Mouse (Mus musculus) heart, adult 10 weeks (tissue): ENCODE results near the gene Abhd17b. TPM values are rescaled to one million over a fixed set of nuclear protein-coding genes. Genes with fewer than 3 reads are reported as not detected.

Source experiments
- polyA plus RNA-seq: library from polyadenylated mRNA; stranded (reverse); fragments of 350-450 nt; fragmentation: Illumina TruSeq; extraction: RNeasy Lipid Tissue Mini Kit (QIAGEN cat#74804); gene quantifications from one replicate; pipeline ENCODE4 v1.2.3, GENCODE M21; 2014; ENCODE audit warnings: low read depth, low replicate concordance

The Abhd17b gene
- polyA plus RNA-seq: 10.6 TPM

GRCm38 (mm10) chr19:21653172-21653981 lies at the start of gene Abhd17b:
Gene Abhd17b (plus strand): TSS chr19:21653185.

DNA sequence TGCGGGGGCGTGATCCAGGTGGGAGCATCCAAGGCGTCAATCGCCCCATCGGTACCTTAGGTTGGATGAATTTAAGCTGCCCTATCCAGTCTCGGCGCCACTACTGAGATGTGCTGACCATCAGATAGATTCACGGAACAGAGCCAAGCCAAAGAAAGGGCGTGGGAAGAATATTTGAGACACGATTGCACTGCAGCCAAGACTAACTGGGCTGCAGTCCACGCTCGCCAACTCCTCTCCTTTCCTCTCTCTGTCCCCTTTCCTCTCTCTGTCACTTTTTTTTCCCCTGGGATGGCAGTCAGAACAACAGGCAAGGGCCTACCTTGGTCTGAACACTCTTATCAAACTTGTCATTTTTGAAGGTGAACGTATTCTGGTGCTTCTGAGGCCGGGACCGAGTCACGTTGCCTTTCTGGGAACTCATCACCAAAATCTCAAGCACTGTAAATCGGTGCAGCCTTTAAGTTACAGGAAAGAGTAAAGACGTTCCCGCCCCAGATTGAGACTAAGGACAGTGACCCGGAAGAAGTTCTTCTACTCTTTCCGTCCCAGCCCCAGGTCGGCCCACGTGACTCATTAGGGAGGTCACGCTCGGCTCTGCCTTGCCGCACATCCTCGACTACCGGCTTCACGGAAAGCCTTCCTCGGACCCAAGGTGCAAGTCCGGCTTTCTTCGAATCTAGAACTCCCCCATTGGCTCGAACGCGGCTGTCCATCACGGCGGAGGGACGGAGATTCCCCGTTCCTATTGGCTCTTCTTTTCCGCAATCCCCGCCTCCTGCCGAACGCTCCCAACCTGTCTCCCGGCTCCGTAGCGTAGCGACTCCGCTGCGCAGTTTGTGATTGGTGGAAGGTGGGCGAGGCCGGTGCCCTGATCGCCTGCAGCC lies 457 bp upstream of the Abhd17b start, which contains the start of gene 1110059E24Rik:
TSS of gene 1110059E24Rik (minus strand) at position 692 of the 887 bp plus-strand sequence.

Other genes with a start within 250 kb of the Abhd17b start
- 7.6 TPM for gene Gda, start 179.7 kb upstream of the Abhd17b start, polyA plus RNA-seq
- 19.0 TPM for gene 1110059E24Rik, start 209 bp upstream of the Abhd17b start, polyA plus RNA-seq
- gene Cemip2, start 125.2 kb downstream of the Abhd17b start, polyA plus RNA-seq: 6.0 TPM